Mouse (Mus musculus) G1E-ER4 (cell line): Measurements from ENCODE around the gene Snx29. TPM values are rescaled to one million over a fixed set of nuclear protein-coding genes. Genes with fewer than 3 reads are reported as not detected.

Source experiments
- GATA1 ChIP-seq: IDR thresholded peaks from one replicate; pipeline ENCODE4 v1.8.0; 2012; ENCODE audit warnings: low read length, inconsistent platforms
- polyA plus RNA-seq: library from polyadenylated mRNA; stranded (reverse); fragments of >175 nt; gene quantifications from 2 replicates; pipeline ENCODE4 v1.2.3, GENCODE M21; 2012

Snx29 gene
- 3.7 TPM in 2 replicates for polyA plus RNA-seq

GRCm38 (mm10) chr16:11322409-11323323, at the start of gene Snx29:
Gene Snx29, plus strand, starts transcription at chr16:11322908.
- TF ChIP-seq GATA1 = no peak

GRCm38 (mm10) chr16:11276888-11277287, 45.8 kb upstream of the Snx29 start:
- TF ChIP-seq GATA1 = no peak

DNA sequence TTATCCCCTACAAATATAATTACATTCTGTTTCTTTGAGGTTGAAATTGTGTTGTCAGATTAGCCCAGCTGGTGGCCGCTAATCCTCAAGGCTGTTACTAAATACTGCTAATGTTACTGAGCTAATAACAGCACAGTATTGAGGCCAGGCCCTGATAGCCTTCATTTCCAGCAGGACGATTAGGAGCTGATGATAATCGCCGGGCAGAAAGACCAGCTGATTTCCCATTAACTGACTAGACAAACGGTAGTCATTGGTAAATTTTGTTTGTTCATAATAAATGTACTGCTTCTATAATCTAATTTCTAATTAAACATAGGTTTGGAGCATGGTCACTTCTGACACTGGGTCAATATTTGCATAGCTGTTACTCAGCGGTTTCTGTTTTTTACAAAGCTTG, 43.9 kb upstream of the Snx29 start:
- TF ChIP-seq GATA1 = no peak

GRCm38 (mm10) chr16:11282655-11283232, 40.0 kb upstream of the Snx29 start:
- TF ChIP-seq GATA1 = no peak

- TF ChIP-seq GATA1 = no peak
Measured at GRCm38 (mm10) chr16:11284881-11285280, 37.8 kb upstream of the Snx29 start.

- TF ChIP-seq GATA1 = no peak
Measured at GRCm38 (mm10) chr16:11285949-11286348, 36.8 kb upstream of the Snx29 start.

- TF ChIP-seq GATA1 = no peak
Measured at GRCm38 (mm10) chr16:11303741-11304140, 19.0 kb upstream of the Snx29 start.

DNA sequence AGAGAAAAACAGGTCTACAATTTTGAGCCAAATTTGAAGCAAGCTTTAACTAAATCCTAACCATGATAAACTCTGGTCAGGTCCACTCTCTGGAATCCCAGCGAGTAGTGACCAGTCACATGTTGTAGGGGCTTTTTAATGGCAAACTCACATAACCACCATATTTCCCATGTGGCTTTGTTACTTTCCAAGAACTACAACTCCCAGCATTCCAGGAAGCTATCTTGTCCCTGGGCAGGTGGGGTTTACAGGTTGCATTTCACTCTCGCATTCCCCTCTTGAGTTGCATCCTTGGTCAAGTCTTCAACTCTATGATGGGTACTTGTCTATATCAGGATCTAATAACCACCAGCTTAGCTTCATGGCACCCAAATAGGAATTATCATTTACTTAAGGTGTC, 17.2 kb upstream of the Snx29 start:
- TF ChIP-seq GATA1 = no peak

GRCm38 (mm10) chr16:11313512-11313911, 9.2 kb upstream of the Snx29 start, which contains the start of gene Tnfrsf17:
Gene Tnfrsf17, plus strand, starts transcription at chr16:11313812.
- no peak for TF ChIP-seq GATA1

DNA sequence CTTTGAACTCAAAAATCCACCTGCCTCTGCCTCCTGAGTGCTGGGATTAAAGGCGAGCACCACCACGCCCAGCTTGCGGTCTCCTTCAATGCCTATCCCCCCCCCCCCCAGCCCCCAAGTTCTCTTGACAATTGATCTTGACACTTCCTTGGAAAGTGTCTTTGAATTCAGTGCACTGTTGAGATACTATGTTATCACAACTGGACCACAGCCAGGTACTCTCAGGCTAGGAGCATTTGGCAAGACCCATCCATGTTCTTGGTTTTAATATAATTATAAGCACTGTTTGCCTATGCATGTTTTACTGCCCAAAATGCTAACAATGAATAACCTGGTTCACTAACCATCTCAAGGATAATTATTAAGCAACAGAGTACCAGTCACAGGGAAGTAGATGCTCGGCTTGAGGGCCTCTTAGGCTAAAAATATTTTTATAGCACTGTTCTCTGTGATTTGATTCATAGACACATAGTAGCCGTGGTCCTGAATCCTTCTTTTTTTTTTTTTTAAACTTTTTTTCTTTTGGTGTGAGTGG, 6.9 kb upstream of the Snx29 start:
- TF ChIP-seq GATA1 = no peak

DNA sequence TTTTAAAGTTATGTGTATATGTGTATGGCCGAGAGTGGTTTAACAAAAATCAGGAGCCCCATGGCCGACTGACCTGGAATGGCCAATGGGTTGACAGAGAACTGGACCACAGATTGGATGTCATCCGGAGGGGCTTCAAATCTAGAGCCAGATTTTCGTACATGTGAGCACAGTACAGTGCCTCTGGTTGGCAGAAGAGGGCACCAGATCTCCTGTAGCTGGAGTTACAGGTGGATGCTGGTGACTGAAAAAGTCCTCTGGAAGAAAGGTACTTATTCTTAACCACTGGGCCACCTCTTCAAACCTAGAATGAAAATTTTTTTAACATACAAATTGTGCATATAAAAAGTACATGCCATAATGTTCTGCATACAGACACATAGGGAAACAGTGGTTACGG, 6.0 kb upstream of the Snx29 start:
- no peak for TF ChIP-seq GATA1

DNA sequence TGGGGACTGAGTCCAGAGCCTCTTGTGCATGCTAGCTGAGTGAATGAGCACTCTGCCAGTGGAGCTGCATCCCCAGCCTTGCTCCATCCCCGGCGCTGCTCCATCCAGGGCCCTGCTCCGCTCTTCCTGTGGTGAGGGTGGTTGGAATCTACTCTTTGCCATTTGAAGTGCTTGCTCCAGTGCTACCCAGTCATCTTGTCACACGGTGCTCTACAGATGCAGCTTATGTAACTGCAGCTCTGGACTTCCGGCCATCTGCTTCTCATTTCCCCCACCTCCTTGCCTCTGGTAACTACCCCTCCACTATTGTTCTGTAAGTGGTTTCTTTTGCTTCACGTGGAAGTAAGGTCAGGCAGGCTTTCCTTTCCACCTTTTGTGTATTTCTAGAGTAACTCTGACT, 5.4 kb upstream of the Snx29 start:
- TF ChIP-seq GATA1 = no peak

GRCm38 (mm10) chr16:11323324-11324051, 780 bp downstream of the Snx29 start:
- TF ChIP-seq GATA1 = no peak

DNA sequence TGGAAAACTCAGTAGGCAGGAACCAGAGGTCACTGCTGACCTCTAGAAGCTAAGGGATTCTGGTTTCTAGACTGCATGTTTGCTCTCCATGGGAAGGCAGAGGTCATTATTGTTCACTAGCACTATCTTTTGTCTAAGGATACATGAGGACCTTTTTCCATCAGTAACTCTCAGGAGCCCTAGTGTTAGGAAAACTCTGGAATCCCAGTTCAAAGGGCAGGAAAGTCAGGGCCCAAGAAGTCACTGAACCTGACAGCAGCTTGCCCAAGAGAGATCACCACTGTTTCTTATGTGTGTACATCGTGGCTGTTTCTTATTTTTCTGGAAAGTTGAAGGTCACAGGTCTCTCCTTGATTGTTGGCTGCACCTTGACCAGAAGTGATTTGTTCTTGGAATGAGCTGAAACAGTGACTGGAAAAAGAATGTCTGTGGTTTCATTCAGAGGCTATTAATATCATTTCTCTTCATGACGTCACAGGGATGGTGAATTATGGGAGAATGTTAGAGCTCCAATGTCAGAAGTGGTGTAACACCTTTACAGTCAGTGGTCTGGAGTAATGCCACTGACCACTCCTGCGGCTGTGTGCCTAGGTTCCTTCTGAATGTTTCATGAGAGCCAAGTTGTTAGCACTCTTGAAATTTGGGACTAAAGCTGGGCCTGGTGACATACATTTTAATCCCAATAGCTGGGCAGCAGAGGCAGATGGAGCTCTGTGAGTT, 7.5 kb downstream of the Snx29 start:
- no peak for TF ChIP-seq GATA1

DNA sequence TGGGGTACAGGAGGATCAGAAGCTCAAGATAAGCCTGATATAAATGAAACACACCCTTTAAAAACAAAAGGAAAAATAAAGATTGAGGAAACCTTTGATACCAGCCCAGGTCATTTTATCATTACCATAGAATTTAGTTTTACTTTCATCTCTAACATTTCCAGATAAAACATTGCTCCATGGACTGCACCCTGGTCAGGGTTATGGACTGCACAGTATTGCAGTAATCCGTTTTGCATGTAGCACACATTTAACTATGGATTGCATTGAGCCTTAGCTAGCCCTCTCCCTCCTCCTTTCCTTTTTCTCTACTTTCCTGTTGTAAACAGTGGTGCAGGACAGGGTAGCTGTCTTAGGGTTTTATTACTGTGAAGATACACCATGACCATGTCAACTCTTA, 8.3 kb downstream of the Snx29 start:
- no peak for TF ChIP-seq GATA1

GRCm38 (mm10) chr16:11343292-11343815, 20.6 kb downstream of the Snx29 start:
- no peak for TF ChIP-seq GATA1
